ENCODE assay signal across 8 mouse cellular contexts in the genomic region with DNA sequence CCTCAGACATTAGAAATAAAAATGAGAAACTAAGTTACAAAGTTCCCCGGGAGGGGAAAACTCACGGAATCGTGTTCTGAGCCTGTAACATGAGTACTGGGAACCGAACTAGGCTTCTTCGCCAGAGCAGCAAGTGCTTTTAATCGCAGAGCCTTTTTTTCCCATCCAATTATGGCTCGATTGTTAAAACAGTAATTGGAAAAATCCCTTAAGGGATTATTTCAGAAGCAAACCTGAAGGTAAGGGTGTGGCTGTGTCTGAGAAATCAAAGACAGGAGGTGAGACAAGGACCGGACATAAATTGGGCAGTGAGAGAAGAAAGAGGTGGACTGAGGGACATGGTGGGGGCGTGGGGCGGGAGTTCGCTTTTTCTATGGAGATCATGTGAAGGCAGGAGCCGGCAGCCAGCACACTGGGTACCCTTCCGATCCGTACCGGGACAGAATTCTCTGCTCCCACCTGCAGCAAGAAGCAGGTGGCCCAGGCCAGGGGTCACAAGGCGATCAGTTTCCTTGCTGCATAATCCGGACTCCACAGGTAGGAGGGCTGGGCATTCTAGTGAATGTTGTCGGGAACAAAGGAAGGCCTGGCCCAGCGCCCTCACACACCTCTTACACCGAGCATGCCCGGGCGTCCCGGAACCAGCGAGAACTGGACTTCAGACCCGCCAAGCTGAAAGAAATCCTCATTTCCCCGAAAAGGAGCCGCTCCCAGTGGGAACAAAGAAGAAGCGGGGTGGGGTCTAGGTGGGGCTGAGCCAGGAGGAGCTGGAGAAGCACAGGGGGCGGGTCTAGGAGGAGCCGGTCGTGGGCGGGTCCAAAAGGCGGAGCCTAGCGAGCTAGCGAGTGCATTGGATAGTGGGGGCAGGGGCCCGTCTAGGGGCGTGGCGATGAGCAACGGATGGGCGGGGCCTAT. TPM values are rescaled to one million over a fixed set of nuclear protein-coding genes. Genes with fewer than 3 reads are reported as not detected.
DNase-seq lines count a peak whose midpoint lies in the region; ATAC-seq and TF ChIP-seq lines count a peak whose summit lies in the region.

No protein-coding gene starts in this region.

- peak; percentile 100 for DNase-seq in ES-E14 (ENCODE audit: low read depth, low spot score)
- DNase-seq in cerebellum, adult 11-12 months, result peak; percentile 91
- DNase-seq in heart, postnatal 25 days (ENCODE audit: low spot score), result peak; percentile 85
- DNase-seq in layer of hippocampus, adult 11-12 months (ENCODE audit: low spot score), result peak; percentile 93
- DNase-seq in liver, postnatal 0 days, result peak; percentile 96
- peak; percentile 72 for DNase-seq in telencephalon, adult 2 months (ENCODE audit: low read depth, low spot score)

- peak overlapping the region; percentile 85 for H3K9ac ChIP-seq in ES-E14 (ENCODE audit: insufficient read depth, low read depth, low read length, poor library complexity, severe bottlenecking)
- peak overlapping the region; percentile 81 for H3K9ac ChIP-seq in forebrain, embryonic 15.5 days (replicated peaks)
- peak overlapping the region; percentile 48; the same call in 1 of the 2 replicates for H3K9ac ChIP-seq in liver, postnatal 0 days (replicated peaks)
- H3K9ac ChIP-seq in neural tube, embryonic 13.5 days, result peak overlapping the region; percentile 86

- ATAC-seq in forebrain, embryonic 15.5 days (replicated peaks), result peak; percentile 97
- peak; percentile 99 for ATAC-seq in liver, postnatal 0 days
- ATAC-seq in neural tube, embryonic 13.5 days (ENCODE audit: low read depth), result peak; percentile 99

- in situ Hi-C loops in ES-E14 (cut with MboI; ENCODE audit: low sequenced_read_pairs in 2 of 2, unreplicated experiment in 2 of 2), result no loop called here

- H3K4me1 ChIP-seq in ES-E14 (ENCODE audit: control insufficient read depth in 2 of 2, insufficient read depth in 2 of 2, low read length in 2 of 2, poor library complexity in 1 of 2), result peaks cover 4 to 5% of the 10 kb centered on the region in 2 experiments; a peak in 2 of 4 replicates
- H3K4me1 ChIP-seq in forebrain, embryonic 15.5 days, result peaks cover 10% of the 10 kb centered on the region
- H3K4me1 ChIP-seq in liver, postnatal 0 days (ENCODE audit: insufficient read depth), result peaks cover 10% of the 10 kb centered on the region
- H3K4me1 ChIP-seq in neural tube, embryonic 13.5 days (replicated peaks), result peaks cover 11% of the 10 kb centered on the region

- H3K36me3 ChIP-seq in ES-E14 (ENCODE audit: control insufficient read depth, insufficient read depth, low read length, poor library complexity, severe bottlenecking), result no peaks in the 10 kb centered on the region
- H3K36me3 ChIP-seq in forebrain, embryonic 15.5 days, result no peaks in the 10 kb centered on the region
- H3K36me3 ChIP-seq in liver, postnatal 0 days (replicated peaks; ENCODE audit: insufficient read depth, low read length), result no peaks in the 10 kb centered on the region
- H3K36me3 ChIP-seq in neural tube, embryonic 13.5 days, result no peaks in the 10 kb centered on the region

- H3K4me2 ChIP-seq in forebrain, embryonic 15.5 days (replicated peaks), result peak overlapping the region; percentile 69
- peak overlapping the region; percentile 85 for H3K4me2 ChIP-seq in liver, postnatal 0 days (ENCODE audit: low read depth, low read length)
- H3K4me2 ChIP-seq in neural tube, embryonic 13.5 days, result peak overlapping the region; percentile 72

- H3K4me3 ChIP-seq in ES-E14 (ENCODE audit: insufficient read depth in 1 of 2, low read depth in 1 of 2, low read length in 2 of 2, poor library complexity in 1 of 2, severe bottlenecking in 1 of 2), result peak overlapping the region; percentile 49 to 67
- H3K4me3 ChIP-seq in forebrain, embryonic 15.5 days, result peak overlapping the region; percentile 58
- peak overlapping the region; percentile 56 for H3K4me3 ChIP-seq in liver, postnatal 0 days (ENCODE audit: low read depth, low read length)
- H3K4me3 ChIP-seq in neural tube, embryonic 13.5 days, result peak overlapping the region; percentile 60

- no peaks in the 10 kb centered on the region for H3K9me3 ChIP-seq in ES-E14 (ENCODE audit: control insufficient read depth, insufficient read depth, low read depth, low read length)
- H3K9me3 ChIP-seq in forebrain, embryonic 15.5 days, result no peaks in the 10 kb centered on the region
- H3K9me3 ChIP-seq in liver, postnatal 0 days (ENCODE audit: low read length), result no peaks in the 10 kb centered on the region
- no peaks in the 10 kb centered on the region for H3K9me3 ChIP-seq in neural tube, embryonic 13.5 days

- no peak for TF ChIP-seq CTCF in liver, postnatal 0 days (IDR thresholded peaks at IDR 0.05; ENCODE audit: low read depth)

- 1% methylated on average over 40 of the region's 40 CpGs for WGBS in forebrain, embryonic 15.5 days
- WGBS in liver, postnatal 0 days (ENCODE audit: insufficient replicate concordance), result 4% methylated on average over 40 of the region's 40 CpGs
- 4% methylated on average over 40 of the region's 40 CpGs for WGBS in neural tube, embryonic 13.5 days

- peak overlapping the region; percentile 100 for H3K27ac ChIP-seq in ES-E14 (ENCODE audit: insufficient read depth, low read depth, low read length, poor library complexity, severe bottlenecking)
- peak overlapping the region; percentile 88 for H3K27ac ChIP-seq in forebrain, embryonic 15.5 days (replicated peaks)
- no peak overlapping the region for H3K27ac ChIP-seq in liver, postnatal 0 days (ENCODE audit: low read depth)
- H3K27ac ChIP-seq in neural tube, embryonic 13.5 days (replicated peaks), result peak overlapping the region; percentile 83

- TF ChIP-seq EP300 in liver, postnatal 0 days (IDR thresholded peaks at IDR 0.05; ENCODE audit: low read depth), result no peak

- intact Hi-C loops in heart, postnatal 25 days (cut with DNase I), result no loop called here

- no peaks in the 10 kb centered on the region for H3K27me3 ChIP-seq in forebrain, embryonic 15.5 days
- no peaks in the 10 kb centered on the region for H3K27me3 ChIP-seq in liver, postnatal 0 days (ENCODE audit: insufficient read depth, low read length)
- H3K27me3 ChIP-seq in neural tube, embryonic 13.5 days, result no peaks in the 10 kb centered on the region

TF ChIP-seq in ES-E14, 5 proteins besides CTCF, POLR2A, EP300 and RAD21:
- TF ChIP-seq ZC3H11A (IDR thresholded peaks at IDR 0.05; ENCODE audit: borderline replicate concordance, low read depth, low read length) (no peak), HCFC1 (IDR thresholded peaks at IDR 0.05; ENCODE audit: borderline replicate concordance, insufficient read depth, low read length) (no peak), MAFK (IDR thresholded peaks at IDR 0.05; ENCODE audit: insufficient read depth, low read depth, low read length) (no peak), CHD2 (IDR thresholded peaks at IDR 0.05; ENCODE audit: low read depth, low read length) (peak; percentile 60)
TF ChIP-seq in ES-E14: peak in this region for 1.

RNA-seq across cellular contexts. Expression of a gene that starts 54.1 kb away (rescaled TPM):
- total RNA-seq in ES-E14 (2012; rRNA removed), result 19.6 and 20.1 TPM in 2 replicates
- polyA plus RNA-seq in forebrain, embryonic 15.5 days (2015; fragmentation: Nextera tagmentation; extraction: Ambion mirVana), result 9.3 TPM in 2 replicates
- total RNA-seq in heart, postnatal 25 days (2021), result 1 to 10 TPM; 4.5 to 5.2 TPM
- 0.12 TPM in 1 of 2 replicates, not detected in the other for polyA plus RNA-seq in liver, postnatal 0 days (2015; fragmentation: Nextera tagmentation; extraction: Ambion mirVana)
- 10.6 and 11.8 TPM in 2 replicates for polyA plus RNA-seq in neural tube, embryonic 13.5 days (2015; fragmentation: Nextera tagmentation; extraction: Ambion mirVana)
